Mouse (Mus musculus): ENCODE results near the gene Lman2l.

Lman2l gene

DNA sequence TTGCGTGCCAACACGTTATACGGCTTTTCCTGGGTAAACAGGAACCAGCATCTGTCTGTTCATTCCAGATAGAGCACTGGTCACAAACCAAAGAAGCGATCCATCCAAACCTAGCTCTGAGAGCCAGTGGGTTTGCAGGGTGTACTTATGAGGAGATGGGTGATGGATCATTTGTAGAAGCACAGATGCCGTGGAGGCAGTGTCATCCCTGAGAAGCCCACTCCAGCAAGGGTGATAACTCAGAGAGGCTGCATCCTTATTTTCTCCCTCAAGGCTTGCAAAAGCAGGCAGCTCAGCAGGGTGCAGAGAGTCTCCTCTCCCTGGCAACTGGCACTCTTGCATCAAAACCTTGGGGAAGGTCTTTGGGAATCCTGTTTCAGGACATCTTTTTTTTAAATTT is 13.1 kb upstream of the Lman2l start:
- DNase-seq (ENCODE audit: low spot score in 2 of 2), result no peak

DNA sequence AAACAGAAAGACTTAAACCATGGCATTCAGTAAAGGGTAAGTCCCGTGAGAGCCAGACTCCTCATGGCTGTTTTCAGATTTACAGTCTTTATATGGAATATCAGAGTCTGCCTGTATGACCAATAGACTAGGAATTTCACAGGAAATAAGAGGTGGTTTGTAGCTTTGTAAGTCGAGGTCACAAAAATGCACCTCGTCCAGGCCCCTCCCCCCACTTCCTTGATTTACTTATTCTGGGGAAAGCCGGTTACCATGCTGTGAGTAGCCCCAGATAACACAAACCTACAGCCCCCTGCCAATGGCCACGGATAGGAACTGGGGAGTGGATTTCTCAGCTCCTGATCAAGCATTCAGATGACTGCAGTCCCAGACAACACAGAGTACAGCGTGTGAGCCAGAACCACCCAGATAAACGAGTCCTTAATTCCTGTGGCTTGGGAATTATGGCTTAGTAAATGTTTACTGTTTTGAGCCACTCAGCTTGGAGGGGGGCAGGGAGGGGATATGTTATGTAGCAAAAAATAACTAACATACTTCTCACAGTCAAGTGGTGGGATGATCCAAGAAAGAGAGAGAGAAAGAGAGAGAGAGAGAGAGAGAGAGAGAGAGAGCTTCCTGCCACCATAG is 12.4 kb upstream of the Lman2l start:
- no peak for DNase-seq (ENCODE audit: low spot score in 2 of 2)

DNA sequence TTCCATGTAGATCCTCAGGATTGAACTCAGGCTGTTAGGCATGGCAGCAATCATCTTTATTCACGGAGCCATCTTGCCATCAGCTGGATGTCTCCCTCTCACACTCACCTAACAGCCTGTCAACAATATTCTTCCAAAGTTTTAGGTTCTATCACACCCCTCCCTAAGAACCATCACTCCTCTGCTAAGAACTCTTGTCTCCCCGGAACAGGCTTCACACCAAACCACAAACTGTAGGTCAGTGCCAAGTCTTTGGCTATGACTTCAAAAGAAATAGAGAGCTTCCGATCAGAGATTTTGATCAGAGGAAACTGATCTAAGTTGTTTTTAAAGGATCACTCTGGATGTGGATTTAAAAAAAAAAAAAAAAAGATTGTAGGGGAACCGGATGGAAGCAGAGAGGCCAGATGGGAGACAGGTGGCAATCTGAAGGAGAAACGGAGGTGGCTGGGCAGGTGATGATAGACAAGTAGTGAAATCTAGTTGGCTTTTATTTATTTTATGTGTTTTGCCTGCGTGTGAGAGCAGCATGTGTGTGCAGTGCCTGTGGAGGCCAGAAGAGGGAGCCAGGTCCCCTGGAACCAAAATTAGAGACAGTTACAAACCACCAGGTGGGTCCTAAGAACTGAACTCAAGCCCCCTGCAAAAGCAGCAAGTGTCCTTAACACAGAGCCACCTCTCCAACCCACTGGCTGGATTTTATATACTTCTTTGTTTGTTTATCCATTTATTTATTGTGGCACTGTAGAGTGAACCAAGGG is 9.2 kb upstream of the Lman2l start:
- DNase-seq (ENCODE audit: low spot score in 2 of 2), result no peak

DNA sequence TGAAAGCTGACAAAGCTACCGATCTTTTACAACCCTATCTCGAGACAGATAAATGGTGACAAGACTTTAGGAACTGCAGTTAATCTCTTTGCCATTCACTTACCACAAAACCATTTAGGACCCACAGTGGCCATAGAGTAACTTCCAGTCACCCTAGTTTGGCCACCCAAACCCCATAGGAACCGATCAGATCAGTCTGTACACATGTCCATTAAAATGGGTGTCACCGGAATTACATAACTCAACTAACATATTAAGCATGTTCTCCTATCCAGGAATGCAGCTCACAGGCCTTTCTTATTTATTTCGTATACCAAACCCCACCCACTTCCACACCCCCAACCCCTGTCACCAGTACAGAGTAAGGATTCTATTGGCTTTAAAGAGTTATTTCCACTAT is 1.8 kb upstream of the Lman2l start:
- DNase-seq (ENCODE audit: low spot score in 2 of 2), result no peak

DNA sequence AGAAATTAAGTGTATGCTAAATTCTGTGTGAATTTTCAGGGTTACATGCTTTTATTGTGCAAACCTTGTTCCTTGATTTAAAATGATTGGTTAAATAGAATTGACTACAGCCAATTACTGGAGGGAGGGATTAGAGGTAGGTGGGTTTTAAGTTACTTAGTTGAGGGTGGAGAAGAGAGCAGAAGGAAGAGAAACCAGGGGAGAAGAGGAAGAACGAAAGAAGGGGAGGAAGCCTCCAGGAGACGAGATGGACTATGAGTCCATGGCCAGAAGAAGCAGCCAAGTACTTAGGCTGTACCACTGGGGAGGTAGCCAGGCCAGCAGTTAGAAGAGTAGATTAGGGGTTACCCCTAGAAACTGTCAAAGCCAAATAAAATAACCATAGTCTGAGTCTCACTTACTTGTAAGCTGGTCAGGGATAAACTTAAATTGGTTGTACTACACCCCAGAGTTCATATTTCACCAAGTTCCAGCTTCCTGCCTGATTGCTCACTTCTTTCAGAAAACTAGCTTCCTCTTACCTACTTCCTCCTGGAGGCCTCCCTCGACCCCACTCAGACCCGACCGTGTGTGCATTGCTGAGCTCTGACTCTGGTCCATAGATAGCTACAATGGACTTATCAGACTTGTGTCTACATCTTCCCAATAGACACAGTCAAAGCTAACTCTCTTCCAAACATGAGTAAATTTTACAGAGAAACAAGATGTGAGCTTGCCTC is 1.2 kb upstream of the Lman2l start:
- DNase-seq (ENCODE audit: low spot score in 2 of 2), result no peak

DNA sequence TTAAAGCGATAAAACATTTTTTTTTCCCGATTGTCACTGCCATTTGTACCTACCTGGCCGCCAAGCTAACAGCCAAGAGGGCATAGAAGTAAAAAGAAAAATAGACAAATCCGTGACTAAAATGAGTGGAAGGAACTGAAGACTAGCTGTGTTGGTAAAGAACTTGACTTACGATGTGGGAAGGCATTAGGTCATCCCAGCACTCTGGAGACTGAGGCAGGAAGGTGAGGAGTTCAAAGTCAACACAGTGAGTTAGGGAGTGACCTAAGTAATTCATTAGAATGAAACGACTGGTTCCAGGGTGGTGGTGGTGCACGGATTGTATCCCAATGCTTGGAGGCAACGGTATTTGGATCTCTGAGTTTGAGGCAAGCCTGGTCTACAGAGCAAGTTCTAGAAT is 437 bp upstream of the Lman2l start:
- DNase-seq (ENCODE audit: low spot score in 2 of 2), result no peak

DNA sequence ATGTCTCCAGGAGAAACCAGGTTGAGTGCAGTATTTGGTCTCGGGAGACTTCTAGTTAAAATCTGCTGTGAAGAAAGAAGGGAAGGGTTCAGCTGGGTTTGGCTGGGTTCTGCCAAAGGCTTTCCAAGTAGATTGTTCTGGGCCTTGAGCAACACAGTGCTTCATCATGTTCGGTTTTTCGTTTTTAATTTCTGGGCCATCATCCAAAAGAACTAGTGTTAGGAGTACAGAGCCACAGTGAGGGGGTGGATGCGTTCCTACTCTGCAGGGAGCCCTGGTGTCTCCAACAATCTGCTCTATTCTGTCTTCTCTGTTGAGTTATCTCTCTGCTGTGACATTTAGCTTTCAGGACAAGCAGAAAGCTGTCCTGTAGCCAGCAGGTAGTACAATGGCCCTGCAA is 4.0 kb downstream of the Lman2l start:
- DNase-seq (ENCODE audit: low spot score in 2 of 2), result no peak

DNA sequence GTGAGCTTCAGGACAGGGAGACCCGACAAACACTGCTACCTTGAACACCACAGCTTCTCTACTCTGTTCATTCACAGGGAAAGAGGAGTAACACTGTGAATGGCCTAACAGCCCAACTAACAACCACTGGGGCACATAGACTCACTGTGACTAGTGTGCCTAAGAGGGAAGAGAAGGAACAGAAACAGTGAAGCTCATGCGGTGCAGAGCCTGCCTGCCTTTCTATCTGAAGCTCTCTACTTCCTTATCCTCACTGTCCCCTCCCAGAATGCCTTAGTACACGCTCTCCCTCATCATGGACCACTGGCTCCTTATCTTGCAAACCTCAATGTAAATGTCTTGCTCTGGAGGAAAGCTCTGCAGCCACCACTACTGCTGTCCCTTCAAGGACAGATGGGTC is 7.8 kb downstream of the Lman2l start:
- no peak for DNase-seq (ENCODE audit: low spot score in 2 of 2)

DNA sequence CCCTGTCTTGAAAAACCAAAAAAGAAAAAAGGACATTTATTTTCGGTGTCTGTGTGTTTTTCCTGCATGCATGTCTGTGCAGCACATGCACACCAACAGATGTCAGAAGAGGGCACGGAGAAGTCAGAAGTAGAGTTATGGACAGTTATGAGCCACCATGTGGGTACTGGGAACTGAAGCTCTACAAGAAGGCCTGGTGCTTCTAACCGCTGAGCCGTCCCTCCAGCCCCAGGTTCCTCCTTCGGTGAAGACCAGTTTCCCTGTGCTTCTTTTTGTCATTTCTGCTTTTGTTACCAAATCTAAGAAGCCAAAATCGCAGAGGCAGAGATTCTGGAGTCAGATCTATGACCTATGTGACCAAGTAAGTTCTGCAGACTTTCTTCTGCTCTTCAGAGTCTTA is 8.6 kb downstream of the Lman2l start:
- no peak for DNase-seq (ENCODE audit: low spot score in 2 of 2)

DNA sequence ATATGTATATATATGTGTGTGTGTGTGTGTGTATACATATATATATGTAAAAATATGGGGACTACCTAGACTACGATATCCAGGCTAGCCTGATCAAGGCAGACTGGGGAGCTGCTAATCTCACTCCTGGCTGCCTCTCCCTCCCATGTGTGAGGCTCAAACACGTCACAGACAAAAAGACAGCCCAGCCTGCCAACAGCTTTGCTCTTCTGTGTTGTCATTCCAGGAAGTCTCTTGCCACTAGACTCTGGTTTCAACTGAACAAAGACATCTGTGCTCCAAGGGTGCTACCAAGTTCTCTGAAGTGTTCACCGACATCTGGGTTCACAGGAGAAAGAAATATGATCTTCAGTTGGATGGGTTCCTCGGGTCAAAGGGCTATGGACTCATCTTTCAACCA is 10.0 kb downstream of the Lman2l start:
- no peak for DNase-seq (ENCODE audit: low spot score in 2 of 2)

DNA sequence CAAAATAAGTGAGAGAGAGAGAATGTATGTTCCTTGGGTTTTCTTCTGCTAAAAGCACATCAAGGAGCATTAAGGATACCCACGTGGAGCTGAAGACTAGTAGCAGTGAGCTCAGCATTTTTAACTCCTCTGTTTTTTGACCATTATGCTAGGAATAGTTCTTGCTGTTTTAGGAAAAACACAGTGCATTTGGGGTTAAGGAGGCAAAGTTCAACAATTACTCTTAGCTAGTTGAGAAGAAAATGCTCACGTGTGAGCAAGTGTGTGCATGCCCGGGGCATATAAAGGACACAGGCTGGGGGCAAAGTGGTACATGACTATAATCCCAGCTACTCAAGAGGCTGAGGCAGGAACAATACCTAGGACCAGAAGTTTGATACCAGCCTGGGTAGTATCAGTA is 11.5 kb downstream of the Lman2l start:
- DNase-seq (ENCODE audit: low spot score in 2 of 2), result no peak

DNA sequence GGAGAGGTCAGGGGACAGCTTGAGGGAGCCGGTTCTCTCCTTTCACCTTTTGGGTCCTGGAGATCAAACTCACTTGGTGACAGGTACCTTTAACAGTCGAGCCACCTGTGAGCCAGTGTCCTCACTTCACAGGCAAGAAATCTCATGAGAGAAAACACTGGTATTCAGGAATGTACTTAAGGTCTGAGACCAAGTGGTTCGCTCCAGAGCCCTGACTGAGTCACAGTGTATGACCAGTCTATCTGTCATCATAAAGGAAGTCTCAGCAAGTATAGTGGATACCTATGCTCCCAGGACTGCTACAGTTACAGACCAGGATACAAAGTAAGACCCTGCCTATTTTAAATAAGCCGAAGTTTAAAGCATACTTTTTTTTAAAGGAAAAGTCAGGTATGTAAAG is 12.1 kb downstream of the Lman2l start:
- no peak for DNase-seq (ENCODE audit: low spot score in 2 of 2)

DNA sequence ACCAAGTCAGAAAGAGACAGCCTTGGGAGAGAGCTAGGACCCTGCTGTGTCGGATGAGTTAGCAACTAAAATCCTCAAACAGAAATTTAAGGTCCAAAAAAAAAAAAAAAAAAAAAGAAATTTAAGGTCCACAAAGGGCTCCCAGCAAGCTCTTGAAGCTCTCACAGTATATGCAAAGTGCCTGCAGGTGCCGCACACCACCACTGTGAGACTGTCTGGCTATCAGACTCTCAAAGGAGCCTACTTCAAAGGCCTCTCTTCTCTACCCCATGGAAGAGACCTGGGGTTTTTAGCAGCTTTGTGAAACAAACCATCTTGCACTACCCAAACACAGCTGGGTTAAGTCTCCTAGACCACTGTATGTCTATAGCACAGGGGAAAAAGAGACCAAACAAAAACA is 15.6 kb downstream of the Lman2l start:
- no peak for DNase-seq (ENCODE audit: low spot score in 2 of 2)

DNA sequence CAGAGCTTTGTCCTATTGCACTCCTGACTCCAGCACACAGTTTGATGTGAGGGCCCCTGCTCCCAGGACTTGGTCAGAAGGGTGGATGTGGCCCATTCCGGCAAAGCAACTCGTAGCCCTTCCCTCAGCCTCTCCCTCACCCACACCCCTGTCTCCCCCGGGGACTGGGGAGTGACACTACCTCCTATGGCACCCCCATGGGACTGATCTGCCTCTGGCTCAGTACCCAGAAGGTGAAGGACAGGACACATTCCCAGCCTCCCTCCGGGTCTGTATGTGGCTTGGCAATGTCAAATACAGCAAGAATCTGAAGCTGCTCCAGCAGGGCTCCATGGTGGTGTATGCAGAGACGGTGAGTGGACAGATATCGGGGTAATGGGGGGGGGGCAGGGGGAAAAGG is 40.5 kb downstream of the Lman2l start:
- DNase-seq (ENCODE audit: low spot score in 2 of 2), result no peak

DNA sequence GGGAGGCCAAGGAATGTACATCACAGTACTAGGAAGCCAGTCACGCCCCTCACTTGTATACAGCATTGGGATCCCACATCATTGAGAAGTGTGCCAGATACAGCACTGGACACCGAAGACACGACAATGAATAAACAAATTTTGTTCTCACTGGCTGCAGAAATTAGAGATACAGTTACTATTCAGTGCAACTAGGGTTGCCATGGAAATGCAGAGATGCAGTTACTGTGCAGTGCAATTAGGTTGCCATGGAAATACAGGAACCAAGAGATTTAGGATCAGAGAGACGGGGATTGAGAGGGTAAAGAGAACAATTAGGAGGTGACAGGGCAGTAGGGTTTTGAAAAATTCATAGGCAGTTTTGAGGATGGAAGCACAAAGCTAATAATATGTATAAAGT is 43.6 kb downstream of the Lman2l start:
- DNase-seq (ENCODE audit: low spot score in 2 of 2), result no peak

DNA sequence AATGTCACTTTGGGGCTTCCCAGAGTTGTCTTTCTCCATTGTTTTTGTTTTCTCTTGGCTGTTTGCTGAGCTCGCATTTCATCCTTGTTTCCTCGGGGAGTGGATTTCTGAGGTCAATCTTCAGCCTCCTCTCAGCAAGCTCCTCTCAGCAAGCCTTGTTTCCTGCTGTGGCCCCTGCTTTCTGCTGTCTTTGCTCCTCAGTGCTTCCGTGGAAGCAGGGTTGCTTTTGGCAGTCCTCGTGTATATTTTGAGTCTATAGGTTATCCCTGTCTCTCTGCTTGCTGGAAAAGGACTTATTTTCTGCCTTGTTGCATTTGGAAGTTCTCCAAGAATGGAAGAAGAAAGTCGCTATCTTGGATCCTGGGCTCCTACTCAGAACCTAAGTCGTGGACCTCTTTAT is 48.0 kb downstream of the Lman2l start:
- no peak for DNase-seq (ENCODE audit: low spot score in 2 of 2)

DNA sequence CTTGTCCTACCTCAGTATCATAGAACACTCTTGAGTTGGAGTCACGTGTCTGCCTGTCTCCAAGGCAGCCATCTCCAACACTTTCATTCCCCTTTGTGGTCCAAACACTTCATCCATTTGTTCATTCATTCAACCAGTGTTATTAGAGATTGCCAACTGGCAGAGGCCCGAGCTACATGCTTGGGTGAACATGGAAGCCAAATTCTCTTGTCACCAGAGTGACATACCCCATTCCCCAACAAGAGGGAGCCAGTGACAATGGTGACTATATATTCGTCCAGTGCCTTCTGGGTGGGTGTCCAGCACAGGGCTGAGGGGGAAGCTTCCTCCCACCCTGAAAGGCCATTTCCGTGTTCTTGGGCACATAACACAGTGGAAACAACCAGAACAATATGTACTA is 65.5 kb downstream of the Lman2l start:
- DNase-seq (ENCODE audit: low spot score in 2 of 2), result no peak

DNA sequence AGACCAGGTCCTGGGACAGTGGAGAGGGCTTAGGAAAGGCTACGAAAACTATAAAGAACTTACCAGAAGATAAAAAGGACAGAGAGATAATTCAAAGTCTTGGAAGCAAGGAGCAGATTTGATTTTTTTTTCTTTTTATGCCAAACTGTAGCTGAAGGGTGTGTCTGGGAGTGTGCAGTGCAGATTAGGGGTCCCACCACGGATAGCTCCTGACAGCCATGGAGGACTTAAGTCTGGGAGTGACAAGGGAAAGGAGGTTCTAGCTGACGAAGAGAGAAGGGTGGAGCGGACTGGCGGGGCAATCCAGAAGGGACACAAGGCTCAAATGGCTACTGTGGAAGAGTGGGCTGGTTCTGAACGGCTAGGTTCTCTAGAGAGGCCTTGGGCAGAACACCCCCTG is 66.2 kb downstream of the Lman2l start:
- DNase-seq (ENCODE audit: low spot score in 2 of 2), result no peak

DNA sequence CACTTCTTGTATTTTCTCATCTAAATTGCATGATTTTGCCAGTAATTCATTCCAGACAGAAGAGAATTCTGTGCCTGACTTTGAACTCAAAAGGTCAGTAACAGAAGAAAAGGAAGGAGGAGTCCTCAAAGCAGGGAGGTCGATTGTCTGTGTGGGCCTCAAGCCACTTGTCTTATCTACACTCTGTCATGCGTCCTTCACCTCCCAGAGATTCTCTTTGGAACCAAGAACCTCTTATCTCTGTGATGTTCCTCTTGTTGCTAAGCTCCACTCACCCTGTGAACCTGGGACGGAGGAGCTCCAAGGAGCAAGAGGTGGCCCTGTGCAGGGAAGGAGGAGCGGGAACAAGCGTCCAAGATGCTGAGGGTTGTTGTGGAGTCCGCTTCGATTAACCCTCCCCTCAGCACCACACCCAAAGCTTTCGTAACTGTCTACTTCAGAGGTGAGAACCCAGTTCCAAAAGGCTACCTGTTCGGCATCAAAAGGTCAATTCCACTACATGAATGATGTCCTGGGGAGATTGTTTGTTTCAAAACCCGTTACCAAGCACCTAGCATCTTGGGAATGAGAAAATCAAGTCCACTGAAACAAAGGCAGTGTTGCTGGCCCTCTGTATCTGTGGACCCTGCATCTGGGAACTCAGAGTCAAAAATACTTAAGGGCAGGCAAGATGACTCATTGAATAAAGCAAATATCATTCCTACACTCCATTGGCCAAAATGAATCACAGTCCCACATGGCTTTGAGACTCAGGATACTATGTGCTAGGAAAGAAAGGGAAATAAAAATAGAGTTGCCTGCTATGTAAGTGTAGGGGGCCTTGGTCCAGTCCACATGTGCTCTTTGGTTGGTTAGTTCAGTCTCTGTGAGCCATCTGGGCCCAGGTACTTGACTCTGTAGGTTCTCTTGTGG is 72.9 kb downstream of the Lman2l start, which contains the start of gene Fer1l5:
Gene Fer1l5, plus strand, starts transcription at position 358 of the 912 bp plus-strand sequence.
- no peak for DNase-seq (ENCODE audit: low spot score in 2 of 2)

DNA sequence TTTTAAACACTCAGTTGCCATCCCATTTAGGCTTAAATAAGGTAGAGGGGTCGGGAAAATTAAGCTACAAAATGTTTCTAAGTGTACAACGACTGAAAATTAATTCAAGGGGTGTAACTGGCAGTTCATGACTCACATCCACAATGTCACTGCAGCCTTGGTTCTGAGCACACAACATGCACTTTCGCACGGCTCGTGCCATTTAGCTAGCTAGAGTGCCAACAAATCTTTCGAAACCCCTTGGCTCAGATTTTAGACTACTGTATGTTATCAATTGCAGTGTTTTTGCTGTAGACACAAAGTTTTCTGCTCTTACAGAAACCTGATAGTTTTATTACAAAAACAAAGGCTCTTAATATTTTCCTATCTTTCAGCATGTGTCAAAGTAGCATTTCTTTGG is 74.2 kb downstream of the Lman2l start:
- DNase-seq (ENCODE audit: low spot score in 2 of 2), result no peak
